Mouse (Mus musculus): Measurements from ENCODE around the gene Sf3a1.
A peak's percentile ranks its signal among the peaks of the same experiment; 100 is the strongest.
"Not testable (repeated sequence)": the region's sequence is repeated elsewhere in the genome, so short reads cannot be mapped to it uniquely, and the experiment has no call there.

Sf3a1 gene

GRCm38 (mm10) chr11:4159808-4160708 is at the start of gene Sf3a1, which contains the start of gene Ccdc157:
Gene Sf3a1, plus strand, starts transcription at chr11:4160350.
Gene Ccdc157, minus strand, starts transcription at chr11:4160293.
- DNase-seq: peak; percentile 96

- no peak for DNase-seq
Observed at GRCm38 (mm10) chr11:4112033-4112432, 48.1 kb upstream of the Sf3a1 start.

DNA sequence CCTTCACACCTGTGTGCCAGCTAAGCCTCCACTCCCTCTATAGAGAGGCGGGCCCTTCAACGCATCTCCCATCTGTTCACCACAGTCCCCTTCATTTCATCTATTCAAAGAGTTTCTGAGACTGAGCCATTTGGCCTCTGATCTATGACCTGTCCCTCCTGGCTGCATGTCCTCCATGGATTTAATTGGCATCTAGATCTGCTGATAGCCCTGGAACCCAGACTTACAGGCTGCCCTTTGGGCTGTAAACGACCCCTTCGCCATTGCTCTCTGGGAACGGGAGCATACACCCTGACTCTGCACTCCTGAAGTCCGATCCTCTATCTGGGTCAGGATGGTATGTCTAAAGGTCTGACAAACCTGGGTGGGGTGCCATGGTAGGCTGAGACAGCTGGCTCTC is 47.3 kb upstream of the Sf3a1 start:
- DNase-seq: no peak

DNA sequence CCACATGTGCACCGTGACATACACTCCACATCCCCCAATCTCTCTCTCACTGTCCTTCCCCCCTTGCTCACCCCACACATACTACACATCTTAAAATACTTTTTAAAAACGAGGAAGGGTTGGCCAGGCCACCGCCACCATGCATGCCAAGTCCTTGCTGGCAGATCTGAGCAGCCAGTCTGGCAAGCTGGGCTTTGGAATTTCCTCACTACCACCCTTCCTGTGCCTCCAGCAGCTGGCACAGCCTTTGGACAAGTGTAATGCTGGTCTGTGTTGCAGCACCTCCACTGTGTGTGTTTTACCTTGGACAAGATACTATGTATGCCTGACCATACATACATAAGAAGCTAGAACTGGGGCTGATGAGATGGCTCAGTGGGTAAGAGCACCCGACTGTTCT is 46.7 kb upstream of the Sf3a1 start:
- DNase-seq: no peak

DNA sequence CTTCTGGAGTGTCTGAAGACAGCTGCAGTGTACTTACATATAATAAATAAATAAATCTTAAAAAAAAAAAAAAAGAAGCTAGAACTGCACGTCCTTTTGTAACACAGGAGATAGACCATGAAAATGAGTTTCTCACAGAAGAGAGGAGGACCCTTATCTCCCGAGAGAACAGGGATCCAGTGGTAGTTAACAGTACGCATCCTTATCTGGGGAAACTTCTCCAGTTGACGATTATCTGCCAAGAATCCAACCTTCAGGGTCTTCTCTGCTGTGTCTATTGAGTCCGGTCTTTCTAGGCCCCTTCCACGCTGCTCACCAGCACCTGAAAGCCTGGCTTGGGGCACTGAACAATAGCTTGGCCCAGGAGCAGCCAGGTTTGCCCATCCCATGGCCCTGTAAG is 46.2 kb upstream of the Sf3a1 start:
- DNase-seq: no peak

GRCm38 (mm10) chr11:4114541-4114940 is 45.6 kb upstream of the Sf3a1 start:
- DNase-seq: not testable (repeated sequence)

DNA sequence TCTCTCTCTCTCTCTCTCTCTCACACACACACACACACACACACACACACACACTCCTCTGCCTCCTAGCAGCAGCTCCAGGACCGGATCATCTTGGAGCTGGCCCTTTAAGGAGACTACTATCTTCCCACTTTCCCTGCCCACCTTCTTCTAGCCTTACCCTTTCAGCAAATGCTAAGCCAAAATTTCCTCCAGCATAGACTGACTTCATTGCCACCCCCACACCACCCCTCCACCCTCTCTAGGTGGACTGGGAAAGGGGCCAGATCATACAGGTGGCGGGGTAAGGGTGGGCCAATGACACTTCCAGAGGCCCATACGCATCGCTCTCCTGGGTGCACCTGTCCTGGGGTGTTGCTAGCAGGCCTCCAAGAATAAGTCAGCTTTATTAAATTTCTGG is 44.7 kb upstream of the Sf3a1 start:
- DNase-seq: no peak

GRCm38 (mm10) chr11:4116458-4117141 is 43.5 kb upstream of the Sf3a1 start:
- no peak for DNase-seq

- DNase-seq: peak; percentile 32
Observed at GRCm38 (mm10) chr11:4117372-4118071, 42.6 kb upstream of the Sf3a1 start.

DNA sequence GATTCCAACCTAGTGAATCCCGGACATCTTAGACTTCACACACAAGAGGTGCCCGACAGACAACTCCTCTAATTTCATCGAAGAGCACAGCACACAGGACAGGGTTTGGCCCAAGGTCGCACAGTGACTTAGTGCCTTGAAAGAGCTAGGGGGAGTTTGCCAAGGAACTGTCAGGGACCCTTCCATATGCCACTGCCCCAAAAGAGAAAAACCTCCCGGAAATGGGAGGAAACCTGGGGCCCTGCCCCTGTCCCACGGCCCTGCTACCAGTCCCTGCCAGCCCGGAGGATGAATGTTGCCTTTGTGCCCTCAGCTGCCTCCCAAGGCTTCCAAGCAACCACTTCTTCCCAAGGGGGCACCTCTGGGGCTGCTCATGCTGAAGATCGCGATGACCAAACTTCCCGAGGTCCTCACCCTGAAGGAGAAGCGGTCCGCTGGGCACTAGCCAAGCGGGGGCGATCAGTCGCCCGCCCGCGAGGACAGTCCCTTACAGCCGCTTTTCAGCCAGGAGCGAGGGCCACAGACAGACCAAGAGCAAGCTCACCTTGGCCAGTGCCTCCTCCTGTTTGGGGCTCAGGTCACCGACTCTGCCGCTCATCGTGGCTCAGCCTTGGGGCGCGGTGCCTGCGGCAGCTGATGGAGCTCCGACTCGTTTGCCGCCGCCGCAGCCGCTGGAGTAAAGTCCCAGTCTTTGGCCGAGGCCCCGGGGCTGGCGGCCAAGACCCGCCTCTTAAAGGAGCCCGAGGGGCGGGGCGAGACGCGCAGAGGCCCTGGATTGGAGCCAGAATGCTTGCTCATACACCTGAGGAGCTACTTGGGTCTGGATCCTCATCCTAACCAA is 41.8 kb upstream of the Sf3a1 start:
- DNase-seq: peak; percentile 73

DNA sequence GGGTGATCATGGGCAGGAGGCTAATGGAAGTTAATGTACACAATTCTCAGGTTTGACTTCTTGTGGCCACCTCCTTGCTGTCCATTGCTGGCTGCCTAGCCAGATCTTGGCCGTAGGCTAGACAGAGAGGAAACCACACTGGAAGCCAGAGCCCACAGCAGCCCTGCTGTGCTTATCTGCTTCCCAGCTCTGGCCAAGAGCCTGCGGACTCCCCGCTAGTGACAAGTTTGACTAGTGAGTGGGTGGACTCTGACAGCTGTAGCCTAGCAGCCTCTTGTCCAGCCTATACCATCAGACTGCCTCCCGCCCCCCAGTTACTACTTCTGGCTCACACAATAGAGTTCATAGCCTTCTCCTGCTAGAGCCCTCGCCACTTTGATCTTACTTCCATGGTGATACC is 40.5 kb upstream of the Sf3a1 start:
- no peak for DNase-seq

DNA sequence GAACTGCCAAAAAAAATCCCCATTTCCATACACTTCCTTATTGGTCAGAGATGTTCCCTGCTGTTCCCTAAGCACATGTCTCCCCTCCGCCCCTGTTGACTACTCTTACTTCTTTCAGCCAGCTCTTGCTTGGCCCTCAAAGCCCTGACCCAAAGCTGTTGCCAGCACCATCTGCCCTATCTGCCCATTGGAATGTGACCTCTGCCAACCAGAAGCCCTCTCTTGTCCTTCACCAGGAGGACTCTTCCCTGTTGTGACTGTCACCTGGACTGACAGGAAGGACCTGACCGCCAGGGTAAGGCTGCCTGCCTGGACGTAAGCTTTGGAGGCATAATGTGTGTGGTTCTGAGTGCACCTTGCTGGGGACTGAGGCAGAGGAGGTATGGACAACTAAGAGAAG is 38.5 kb upstream of the Sf3a1 start:
- DNase-seq: no peak

GRCm38 (mm10) chr11:4122226-4122625 is 37.9 kb upstream of the Sf3a1 start:
- DNase-seq: no peak

- DNase-seq: peak; percentile 72
Observed at GRCm38 (mm10) chr11:4122742-4123579, 37.2 kb upstream of the Sf3a1 start, which contains the start of gene Sec14l2. Gene Sec14l2, minus strand, starts transcription at chr11:4123415.

GRCm38 (mm10) chr11:4123922-4124321 is 36.2 kb upstream of the Sf3a1 start:
- peak; percentile 61 for DNase-seq

- no peak for DNase-seq
Observed at GRCm38 (mm10) chr11:4127059-4127458, 33.1 kb upstream of the Sf3a1 start.

GRCm38 (mm10) chr11:4128461-4128860 is 31.7 kb upstream of the Sf3a1 start:
- DNase-seq: not testable (repeated sequence)

DNA sequence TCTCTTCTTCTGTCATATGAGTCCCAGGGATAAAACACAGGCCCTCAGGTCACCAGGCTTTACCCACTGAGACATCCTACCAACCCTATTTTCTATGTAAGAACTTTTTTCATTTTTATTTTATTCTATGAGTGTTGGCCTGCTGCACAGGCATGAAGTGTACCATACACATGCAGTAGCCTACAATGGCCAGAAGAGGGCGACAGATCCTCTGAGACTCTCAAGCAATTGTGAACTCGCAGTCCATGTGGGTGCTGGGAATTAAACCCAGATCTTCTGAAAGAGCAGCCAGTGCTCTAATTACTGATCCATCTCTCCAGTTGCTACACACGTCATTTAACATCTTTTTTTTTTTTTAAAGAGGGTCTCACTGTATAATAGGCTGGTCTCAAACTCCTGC is 26.7 kb upstream of the Sf3a1 start:
- peak; percentile 41 for DNase-seq

GRCm38 (mm10) chr11:4134400-4134799 is 25.8 kb upstream of the Sf3a1 start:
- DNase-seq: no peak

GRCm38 (mm10) chr11:4134986-4135935 is 24.9 kb upstream of the Sf3a1 start, which contains the start of gene Rnf215:
Gene Rnf215, plus strand, starts transcription at chr11:4135202.
- peak; percentile 93 for DNase-seq
